Mouse (Mus musculus) erythroblast, embryonic 14.5 days (primary cell): ENCODE measurements around the gene Armh4. TPM values are rescaled to one million over a fixed set of nuclear protein-coding genes. Genes with fewer than 3 reads are reported as not detected.

ENCODE experiments used
- H3K27me3 ChIP-seq: 2 replicates; pipeline ENCODE4 v1.6.1; 2012; ENCODE audit warnings: inconsistent platforms; ENCODE audit not compliant: control insufficient read depth
- H3K36me3 ChIP-seq: 2 replicates; pipeline ENCODE4 v1.6.1; 2012; ENCODE audit warnings: mild to moderate bottlenecking, inconsistent platforms; ENCODE audit not compliant: control insufficient read depth
- H3K4me1 ChIP-seq: 2 replicates; pipeline ENCODE4 v1.6.1; 2012; ENCODE audit warnings: inconsistent platforms; ENCODE audit not compliant: control insufficient read depth
- H3K4me3 ChIP-seq: replicated peaks from 2 replicates; pipeline ENCODE3; 2012; ENCODE audit warnings: moderate library complexity, mild to moderate bottlenecking, inconsistent platforms
- H3K9me3 ChIP-seq: 2 replicates; pipeline ENCODE4 v1.6.1; 2012; ENCODE audit warnings: low read length, inconsistent platforms, mixed read lengths; ENCODE audit not compliant: control insufficient read depth
- GATA1 ChIP-seq: IDR thresholded peaks from 2 replicates; pipeline ENCODE4 v1.6.1; 2012; ENCODE audit warnings: low read length, inconsistent platforms, mixed read lengths
- TAL1 ChIP-seq: IDR thresholded peaks from 3 replicates; pipeline ENCODE4 v1.6.1; 2012; ENCODE audit warnings: low read length, inconsistent platforms, mixed read lengths
- polyA plus RNA-seq: library from polyadenylated mRNA; stranded (reverse); fragments of >175 nt; gene quantifications from 2 replicates; pipeline ENCODE4 v1.2.3, GENCODE M21; 2012

Armh4 gene
- polyA plus RNA-seq, 1 experiment: not detected

- TF ChIP-seq GATA1 (no peak), TAL1 (no peak)
- Histone ChIP-seq H3K9me3 (no peaks in the 10 kb centered on the region), H3K27me3 (no peaks in the 10 kb centered on the region), H3K4me1 (no peaks in the 10 kb centered on the region), H3K4me3 (no peak overlapping the region), H3K36me3 (no peaks in the 10 kb centered on the region)
Observed at GRCm38 (mm10) chr14:49739328-49739727, 43.9 kb downstream of the Armh4 start.

- H3K9me3 ChIP-seq: no peaks in the 10 kb centered on the region
- TF ChIP-seq TAL1 (no peak), GATA1 (no peak)
- H3K27me3 ChIP-seq: no peaks in the 10 kb centered on the region
- no peaks in the 10 kb centered on the region for H3K36me3 ChIP-seq
- no peak overlapping the region for H3K4me3 ChIP-seq
- H3K4me1 ChIP-seq: no peaks in the 10 kb centered on the region
Observed at GRCm38 (mm10) chr14:49738441-49739088, 44.6 kb downstream of the Armh4 start.

DNA sequence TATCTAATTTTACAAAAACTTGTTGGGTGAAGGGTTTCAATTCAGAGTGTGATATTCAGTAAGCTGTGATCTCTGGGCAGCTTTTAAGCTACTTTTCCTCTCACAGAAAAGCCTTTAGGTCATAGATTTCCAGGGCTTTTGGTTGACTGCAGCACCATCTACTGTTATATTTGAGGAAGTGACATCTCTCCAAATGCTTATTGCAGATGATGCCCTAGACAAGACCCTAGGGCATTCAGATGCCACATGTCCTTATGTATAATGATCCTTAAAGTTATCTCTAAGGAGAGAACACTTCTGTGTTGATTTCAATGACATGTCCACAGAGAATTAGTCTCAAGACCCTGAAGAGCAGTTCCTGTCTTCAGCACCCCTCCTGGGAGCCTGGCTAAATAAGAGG is 49.2 kb downstream of the Armh4 start:
- no peaks in the 10 kb centered on the region for H3K27me3 ChIP-seq
- no peaks in the 10 kb centered on the region for H3K4me1 ChIP-seq
- H3K9me3 ChIP-seq: no peaks in the 10 kb centered on the region
- H3K4me3 ChIP-seq: no peak overlapping the region
- no peaks in the 10 kb centered on the region for H3K36me3 ChIP-seq
- no peak for TF ChIP-seq TAL1
- TF ChIP-seq GATA1: no peak

DNA sequence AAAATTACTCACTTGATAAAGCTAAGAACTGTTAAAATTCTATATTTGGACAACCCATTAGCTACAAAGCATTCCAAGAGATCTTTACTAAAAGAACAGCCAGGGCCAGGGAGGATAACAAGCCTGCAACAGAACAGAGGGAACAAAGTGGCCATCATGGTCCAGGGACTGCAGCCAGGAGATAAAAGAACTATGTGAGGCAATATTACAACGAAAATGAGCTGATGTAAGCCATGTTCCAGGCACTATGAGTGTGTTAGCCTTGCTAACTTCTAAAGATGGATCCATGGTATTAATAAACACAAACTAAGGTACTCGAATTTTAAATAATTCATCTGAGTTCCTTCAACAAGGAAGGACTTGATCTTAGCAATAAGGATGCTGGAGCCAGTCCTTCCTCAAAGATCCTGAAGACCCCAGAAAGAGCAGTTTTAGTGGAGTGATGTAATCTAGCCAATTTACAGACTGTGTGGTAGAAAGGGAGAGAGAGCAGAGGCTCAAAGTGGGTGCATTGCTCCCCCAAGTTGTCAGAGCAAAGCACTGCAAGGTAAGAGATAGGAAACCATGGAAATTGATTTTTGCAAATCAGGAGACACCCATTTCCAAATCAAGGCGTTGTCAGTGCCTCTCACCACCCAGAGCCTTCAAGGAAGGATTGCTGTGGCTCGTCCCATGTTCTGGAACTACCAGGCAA is 59.7 kb downstream of the Armh4 start:
- H3K4me1 ChIP-seq: no peaks in the 10 kb centered on the region
- H3K36me3 ChIP-seq: no peaks in the 10 kb centered on the region
- TF ChIP-seq TAL1 (no peak), GATA1 (no peak)
- no peak overlapping the region for H3K4me3 ChIP-seq
- no peaks in the 10 kb centered on the region for H3K9me3 ChIP-seq
- H3K27me3 ChIP-seq: no peaks in the 10 kb centered on the region

DNA sequence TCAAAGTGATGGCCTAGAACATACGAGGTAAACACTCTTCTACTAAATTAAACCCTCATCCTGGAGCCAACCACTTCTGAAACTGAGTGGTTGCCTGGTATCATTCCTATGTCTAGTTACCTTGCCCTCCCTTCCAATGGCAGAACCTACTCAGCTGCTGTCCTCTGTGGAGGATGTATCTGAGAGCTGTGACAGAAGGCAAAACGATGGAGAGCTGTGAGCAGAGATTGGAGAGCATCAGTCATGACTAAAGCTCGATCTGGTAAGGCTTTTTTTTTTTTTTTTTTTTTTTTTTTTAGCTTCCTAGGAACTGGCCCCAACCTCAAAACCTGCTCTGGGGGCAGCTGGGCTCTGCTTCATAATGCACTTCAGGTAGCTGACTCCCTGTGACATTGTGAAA is 60.4 kb downstream of the Armh4 start:
- no peak for TF ChIP-seq TAL1
- TF ChIP-seq GATA1: no peak
- Histone ChIP-seq H3K36me3 (no peaks in the 10 kb centered on the region), H3K9me3 (no peaks in the 10 kb centered on the region), H3K27me3 (no peaks in the 10 kb centered on the region), H3K4me3 (no peak overlapping the region), H3K4me1 (no peaks in the 10 kb centered on the region)

DNA sequence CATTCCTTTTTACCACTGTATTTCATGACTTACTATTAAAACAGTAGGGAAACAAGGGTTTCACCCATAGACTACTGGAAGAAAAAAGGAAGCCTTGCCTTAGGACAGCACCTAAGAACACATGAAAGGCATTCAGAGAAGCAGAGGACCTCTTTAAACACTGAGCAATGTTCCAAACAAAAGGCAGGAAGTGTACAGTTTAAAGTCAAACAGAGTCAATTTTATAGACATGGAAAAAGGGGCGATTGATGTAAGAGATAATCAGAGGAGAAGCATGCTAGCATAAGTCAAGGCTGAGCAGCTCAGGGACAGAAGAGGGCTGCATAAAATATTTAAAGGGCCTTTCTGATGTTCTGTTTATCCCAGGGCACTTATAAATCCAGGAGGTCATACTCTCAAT is 61.9 kb downstream of the Armh4 start:
- Histone ChIP-seq H3K36me3 (no peaks in the 10 kb centered on the region), H3K9me3 (no peaks in the 10 kb centered on the region), H3K27me3 (no peaks in the 10 kb centered on the region), H3K4me1 (no peaks in the 10 kb centered on the region), H3K4me3 (no peak overlapping the region)
- TF ChIP-seq TAL1 (no peak), GATA1 (no peak)

DNA sequence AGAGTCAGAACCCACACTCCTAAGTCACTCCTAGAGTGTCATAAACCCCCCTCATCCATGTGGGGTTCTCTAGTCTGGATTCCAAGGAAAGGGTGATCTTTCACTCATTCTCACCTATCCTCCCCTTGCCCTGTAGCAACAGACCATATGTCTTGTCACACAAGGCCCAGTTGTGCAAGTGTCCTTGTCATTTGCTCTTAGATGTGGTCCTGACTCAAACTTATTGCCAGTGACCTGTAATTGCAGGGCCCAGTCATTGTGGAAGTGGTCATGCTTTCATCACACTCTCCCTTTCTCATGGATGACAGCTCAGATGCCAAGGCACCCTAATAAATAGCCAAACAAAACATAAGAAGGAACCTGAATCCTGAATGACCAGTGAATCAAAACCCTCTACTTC is 63.5 kb downstream of the Armh4 start:
- no peaks in the 10 kb centered on the region for H3K9me3 ChIP-seq
- no peaks in the 10 kb centered on the region for H3K27me3 ChIP-seq
- TF ChIP-seq GATA1 (no peak), TAL1 (no peak)
- H3K4me3 ChIP-seq: no peak overlapping the region
- H3K36me3 ChIP-seq: no peaks in the 10 kb centered on the region
- H3K4me1 ChIP-seq: no peaks in the 10 kb centered on the region

DNA sequence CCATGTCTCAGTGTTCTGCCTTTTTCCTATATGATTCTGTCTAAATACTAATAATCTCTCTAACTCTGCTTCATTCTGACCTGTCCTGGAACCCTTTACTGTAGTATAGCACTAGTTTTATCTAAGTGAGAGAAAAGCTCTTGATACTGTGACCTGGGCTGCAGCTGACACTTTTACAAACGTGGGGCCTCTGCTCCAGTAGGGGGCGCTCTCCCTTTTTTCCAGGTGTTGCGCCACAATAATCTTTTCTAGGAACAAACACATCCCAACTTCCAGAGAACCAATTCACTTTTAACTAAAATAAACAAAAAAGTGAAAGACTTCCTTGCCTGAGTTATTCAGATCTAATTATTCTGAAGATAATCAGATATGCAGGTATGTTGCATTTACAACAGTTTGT is 72.2 kb downstream of the Armh4 start:
- no peaks in the 10 kb centered on the region for H3K27me3 ChIP-seq
- TF ChIP-seq TAL1 (no peak), GATA1 (no peak)

GRCm38 (mm10) chr14:49703432-49704200 is 79.6 kb downstream of the Armh4 start:
- H3K4me3 ChIP-seq: no peak overlapping the region
- no peaks in the 10 kb centered on the region for H3K36me3 ChIP-seq
- no peaks in the 10 kb centered on the region for H3K27me3 ChIP-seq
- no peaks in the 10 kb centered on the region for H3K4me1 ChIP-seq
- H3K9me3 ChIP-seq: no peaks in the 10 kb centered on the region
- no peak for TF ChIP-seq TAL1
- no peak for TF ChIP-seq GATA1

More for the DNA sequence above, 72.2 kb downstream of the Armh4 start:
- no peak overlapping the region for H3K4me3 ChIP-seq
- H3K4me1 ChIP-seq: no peaks in the 10 kb centered on the region
- H3K36me3 ChIP-seq: no peaks in the 10 kb centered on the region
- H3K9me3 ChIP-seq: no peaks in the 10 kb centered on the region
